Mouse (Mus musculus) midbrain, embryonic 13.5 days (tissue): Measurements from ENCODE around the gene Mapkapk5. TPM values are rescaled to one million over a fixed set of nuclear protein-coding genes. Genes with fewer than 3 reads are reported as not detected.

Experiments
- ATAC-seq: fragments of 200-750 bp; cut with Nextera tagmentation; 2 replicates; pipeline ENCODE4 v1.8.0; 2017; ENCODE audit warnings: mild to moderate bottlenecking, moderate TSS enrichment, moderate library complexity
- H3K27ac ChIP-seq: fragments of 300-500 bp; sonication (generic); 2 replicates; pipeline ENCODE4 v1.5.1; 2015; ENCODE audit warnings: inconsistent platforms, mild to moderate bottlenecking, moderate library complexity
- H3K27me3 ChIP-seq: fragments of 300-500 bp; sonication (generic); 2 replicates; pipeline ENCODE4 v1.6.1; 2015; ENCODE audit warnings: mild to moderate bottlenecking, inconsistent platforms
- H3K36me3 ChIP-seq: fragments of 300-500 bp; sonication (generic); 2 replicates; pipeline ENCODE4 v1.6.1; 2015; ENCODE audit warnings: mild to moderate bottlenecking, inconsistent platforms
- H3K4me1 ChIP-seq: fragments of 300-500 bp; sonication (generic); replicated peaks from 2 replicates; pipeline ENCODE4 v1.6.1; 2015; ENCODE audit warnings: inconsistent platforms
- H3K4me2 ChIP-seq: fragments of 300-500 bp; sonication (generic); replicated peaks from 2 replicates; pipeline ENCODE4 v1.6.1; 2015; ENCODE audit warnings: moderate library complexity, mild to moderate bottlenecking, inconsistent platforms
- H3K4me3 ChIP-seq: fragments of 300-500 bp; sonication (generic); replicated peaks from 2 replicates; pipeline ENCODE4 v1.5.1; 2015; ENCODE audit warnings: mild to moderate bottlenecking, inconsistent platforms
- H3K9ac ChIP-seq: fragments of 300-500 bp; sonication (generic); replicated peaks from 2 replicates; pipeline ENCODE4 v1.6.1; 2015; ENCODE audit warnings: mild to moderate bottlenecking, inconsistent platforms
- H3K9me3 ChIP-seq: fragments of 300-500 bp; sonication (generic); 2 replicates; pipeline ENCODE4 v1.6.1; 2016; ENCODE audit warnings: mild to moderate bottlenecking, inconsistent platforms
- whole genome bisulfite sequencing: fragments of 180-500 bp; shearing (Covaris S2); methylation state at CpG from one replicate; pipeline ENCODE4 v1.1.7; 2015; 5-methylcytosine and 5-hydroxymethylcytosine counted together
- polyA plus RNA-seq: library from polyadenylated mRNA; unstranded; fragments of >200 nt; fragmentation: Nextera tagmentation; extraction: Ambion mirVana; gene quantifications from 2 replicates; pipeline ENCODE4 v1.2.1, GENCODE M21; 2015

Gene Mapkapk5
- polyA plus RNA-seq, 1 experiment from 2014 or later: 55.5 TPM

DNA sequence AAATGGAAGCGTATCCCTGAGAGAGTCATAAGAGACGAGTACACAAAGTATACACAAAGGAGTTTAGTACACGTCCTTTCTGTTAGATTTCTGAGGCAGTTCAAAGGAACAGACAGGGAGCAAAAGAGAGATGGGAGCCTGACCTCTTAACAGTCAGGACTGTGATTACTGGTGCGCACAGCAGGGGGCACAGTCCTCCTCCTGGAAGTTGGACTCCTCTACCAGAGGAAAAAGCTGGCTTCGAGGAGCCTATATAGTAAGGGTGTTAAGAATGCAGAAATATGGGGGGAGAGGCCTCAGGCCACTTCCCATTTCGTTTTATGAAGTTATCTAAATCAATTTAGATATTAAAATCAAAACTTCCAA, 808 bp upstream of the Mapkapk5 start:
- 45% methylated on average over 6 of the region's 6 CpGs for WGBS

DNA sequence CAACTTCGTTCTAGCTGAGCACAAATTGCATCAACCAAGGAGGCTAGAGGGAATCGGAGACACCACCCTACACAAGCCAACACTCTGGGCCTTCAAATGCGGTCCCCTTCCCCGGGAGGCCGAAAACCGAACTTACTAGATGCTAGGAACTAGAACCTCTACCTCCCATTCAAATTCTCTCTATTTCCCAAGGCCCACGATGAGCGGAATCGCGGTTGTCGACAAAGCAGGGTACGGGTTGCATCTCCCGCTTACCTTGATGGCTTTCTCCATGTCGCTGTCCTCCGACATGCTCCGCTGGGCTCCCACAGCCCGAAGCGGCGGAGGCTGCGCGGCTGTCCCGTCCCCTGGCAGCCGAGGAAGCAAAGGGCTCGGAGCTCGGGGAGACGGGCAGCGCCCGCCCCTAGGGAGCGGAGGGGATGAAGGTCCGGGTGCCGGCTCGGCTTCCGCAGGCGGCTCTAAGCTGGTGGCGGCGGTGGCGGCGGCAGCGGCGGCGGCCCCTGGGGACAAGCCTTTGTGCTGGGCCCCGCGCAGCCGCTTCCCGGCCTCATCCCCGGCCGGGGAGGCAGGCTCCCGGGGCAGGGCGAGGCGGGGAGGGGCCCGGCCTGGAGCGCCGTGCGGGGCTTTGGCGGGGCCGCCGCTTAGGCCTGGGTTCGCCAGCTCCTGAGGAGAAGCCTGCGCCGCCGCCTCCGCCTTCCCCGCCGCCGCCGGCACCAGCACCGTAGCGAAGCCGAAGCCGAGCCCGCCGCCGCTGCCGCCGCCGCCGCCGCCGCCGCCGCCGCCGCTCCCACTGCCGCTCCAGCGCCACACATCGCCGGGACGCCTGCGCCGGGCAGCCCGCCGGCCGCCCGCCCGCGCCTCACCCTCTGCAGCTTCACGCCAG, 554 bp downstream of the Mapkapk5 start, which contains the start of the genes Adam1a and Gm42878:
Adam1a (minus strand) TSS at position 573 of the 883 bp plus-strand sequence.
Gm42878 (minus strand) TSS at position 573 of the 883 bp plus-strand sequence.
- peak within 1 kb of the TSS; percentile 96 for H3K27ac ChIP-seq
- WGBS: under 1% methylated on average over 50 of the region's 97 CpGs
- no peaks in the 10 kb centered on the region for H3K9me3 ChIP-seq
- peak within 1 kb of the TSS; percentile 83 for H3K4me2 ChIP-seq
- ATAC-seq: peak; percentile 70
- no peaks in the 10 kb centered on the region for H3K36me3 ChIP-seq
- no peaks in the 10 kb centered on the region for H3K27me3 ChIP-seq
- H3K4me1 ChIP-seq: peaks cover 36% of the 10 kb centered on the region
- peak within 1 kb of the TSS; percentile 99 for H3K4me3 ChIP-seq
- peak within 1 kb of the TSS; percentile 99 for H3K9ac ChIP-seq

More for the DNA sequence above, 808 bp upstream of the Mapkapk5 start:
- Histone ChIP-seq H3K27ac (no peak overlapping the region), H3K9ac (peak overlapping the region; percentile 99), H3K4me2 (peak overlapping the region; percentile 83), H3K27me3 (no peaks in the 10 kb centered on the region), H3K4me3 (peak overlapping the region; percentile 99), H3K36me3 (no peaks in the 10 kb centered on the region), H3K4me1 (peaks cover 32% of the 10 kb centered on the region), H3K9me3 (no peaks in the 10 kb centered on the region)
- peak; percentile 15; the same call in 1 of the 2 replicates for ATAC-seq

DNA sequence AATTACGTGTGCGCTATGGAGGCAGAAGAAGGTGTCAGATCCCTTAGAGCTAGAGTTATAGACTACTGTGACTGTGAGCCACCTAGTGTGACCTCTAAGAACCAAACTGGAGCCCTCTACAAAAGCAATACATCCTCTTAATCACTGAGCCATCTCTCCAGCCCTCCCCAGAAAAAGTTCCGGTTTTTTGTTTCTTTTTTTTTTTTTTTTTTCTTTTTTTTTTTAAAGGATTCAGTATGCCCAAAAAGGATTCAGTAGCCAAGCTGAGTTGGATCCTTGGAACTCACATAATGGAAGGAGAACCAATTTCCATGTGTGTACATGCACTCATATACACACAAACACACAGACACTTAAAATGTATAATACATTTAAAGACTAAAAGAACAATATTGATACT, 2.3 kb downstream of the Mapkapk5 start:
- H3K9me3 ChIP-seq: no peaks in the 10 kb centered on the region
- H3K4me1 ChIP-seq: peaks cover 36% of the 10 kb centered on the region
- no peak for ATAC-seq
- no peak overlapping the region for H3K4me3 ChIP-seq
- no peaks in the 10 kb centered on the region for H3K27me3 ChIP-seq
- no peak overlapping the region for H3K9ac ChIP-seq
- H3K4me2 ChIP-seq: peak overlapping the region; percentile 83; the same call in 1 of the 2 replicates
- 0 out of 2 replicates have a peak, but pooled peaks cover 4% of the 10 kb centered on the region for H3K36me3 ChIP-seq
- WGBS: 87% methylated on average over 3 of the region's 3 CpGs
- H3K27ac ChIP-seq: no peak overlapping the region

DNA sequence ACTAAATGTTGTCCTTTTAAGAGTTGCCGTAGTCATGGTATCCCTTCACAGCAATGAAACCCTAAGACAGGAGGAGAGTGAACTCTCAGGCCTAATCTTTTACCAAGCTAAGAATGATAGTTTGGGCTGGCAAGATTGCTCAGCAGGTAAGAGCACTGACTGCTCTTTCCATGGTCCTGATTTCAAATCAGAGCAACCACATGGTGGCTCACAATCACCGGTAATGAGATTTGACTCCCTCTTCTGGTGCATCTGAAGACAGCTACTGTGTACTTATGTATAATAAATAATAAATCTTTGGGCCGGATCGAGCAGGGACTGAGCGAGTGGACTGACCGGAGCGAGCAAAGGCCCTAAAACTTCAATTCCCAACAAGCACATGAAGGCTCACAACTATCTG, 4.5 kb downstream of the Mapkapk5 start:
- peaks cover 30% of the 10 kb centered on the region for H3K4me1 ChIP-seq
- ATAC-seq: no peak
- WGBS: 88% methylated on average over 7 of the region's 7 CpGs
- no peak overlapping the region for H3K9ac ChIP-seq
- H3K4me2 ChIP-seq: no peak overlapping the region
- H3K9me3 ChIP-seq: no peaks in the 10 kb centered on the region
- no peaks in the 10 kb centered on the region for H3K27me3 ChIP-seq
- H3K36me3 ChIP-seq: peaks cover 16% of the 10 kb centered on the region
- H3K4me3 ChIP-seq: no peak overlapping the region
- H3K27ac ChIP-seq: no peak overlapping the region

DNA sequence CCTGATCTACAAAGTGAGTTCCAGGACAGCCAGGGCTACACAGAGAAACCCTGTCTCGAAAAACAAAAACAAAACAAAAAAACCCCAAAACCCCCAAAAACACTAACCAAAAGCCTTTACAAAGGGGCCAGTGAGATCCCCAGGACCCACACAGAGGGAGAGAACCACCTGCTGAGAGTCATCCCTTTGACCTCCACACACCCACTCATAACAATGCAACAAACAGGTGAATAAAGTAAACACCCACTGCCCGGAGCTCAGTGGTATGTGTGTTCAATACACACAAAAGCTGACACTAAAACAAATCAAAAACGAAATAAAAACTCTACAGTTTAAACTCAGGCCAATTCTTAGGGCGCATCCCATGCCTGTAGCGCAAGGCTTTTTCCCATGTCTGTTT, 5.6 kb downstream of the Mapkapk5 start:
- Histone ChIP-seq H3K9me3 (no peaks in the 10 kb centered on the region), H3K4me1 (peaks cover 29% of the 10 kb centered on the region), H3K36me3 (peaks cover 28% of the 10 kb centered on the region), H3K27ac (no peak overlapping the region), H3K4me3 (no peak overlapping the region), H3K4me2 (no peak overlapping the region), H3K9ac (no peak overlapping the region), H3K27me3 (no peaks in the 10 kb centered on the region)
- ATAC-seq: no peak
- WGBS: 96% methylated on average over 5 of the region's 5 CpGs

DNA sequence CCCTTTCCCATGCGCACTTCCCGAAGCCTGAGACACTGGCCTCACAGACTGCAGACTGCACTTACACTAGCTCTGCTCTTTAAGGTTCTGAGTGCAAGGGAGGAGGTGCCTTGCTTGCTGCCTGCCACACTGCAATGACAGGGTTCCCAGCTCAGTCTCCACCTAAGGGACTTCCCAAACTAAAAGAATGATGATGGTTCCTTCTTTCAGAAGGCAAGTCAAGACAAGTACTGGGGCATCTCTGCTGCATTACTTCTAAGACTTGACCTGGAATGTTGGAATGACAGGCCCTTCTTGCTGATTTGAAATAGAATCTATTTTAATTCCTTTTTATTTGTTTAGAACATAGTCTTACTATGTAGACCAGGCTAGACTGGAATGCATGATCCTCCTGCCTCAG, 8.1 kb downstream of the Mapkapk5 start:
- 80% methylated on average over 2 of the region's 2 CpGs for WGBS
- no peak overlapping the region for H3K9ac ChIP-seq
- peaks cover 51% of the 10 kb centered on the region for H3K36me3 ChIP-seq
- peaks cover 7% of the 10 kb centered on the region; the same call in 1 of the 2 replicates for H3K4me1 ChIP-seq
- H3K9me3 ChIP-seq: no peaks in the 10 kb centered on the region
- no peak overlapping the region for H3K4me3 ChIP-seq
- no peak for ATAC-seq
- no peak overlapping the region for H3K4me2 ChIP-seq
- H3K27ac ChIP-seq: no peak overlapping the region
- H3K27me3 ChIP-seq: no peaks in the 10 kb centered on the region

DNA sequence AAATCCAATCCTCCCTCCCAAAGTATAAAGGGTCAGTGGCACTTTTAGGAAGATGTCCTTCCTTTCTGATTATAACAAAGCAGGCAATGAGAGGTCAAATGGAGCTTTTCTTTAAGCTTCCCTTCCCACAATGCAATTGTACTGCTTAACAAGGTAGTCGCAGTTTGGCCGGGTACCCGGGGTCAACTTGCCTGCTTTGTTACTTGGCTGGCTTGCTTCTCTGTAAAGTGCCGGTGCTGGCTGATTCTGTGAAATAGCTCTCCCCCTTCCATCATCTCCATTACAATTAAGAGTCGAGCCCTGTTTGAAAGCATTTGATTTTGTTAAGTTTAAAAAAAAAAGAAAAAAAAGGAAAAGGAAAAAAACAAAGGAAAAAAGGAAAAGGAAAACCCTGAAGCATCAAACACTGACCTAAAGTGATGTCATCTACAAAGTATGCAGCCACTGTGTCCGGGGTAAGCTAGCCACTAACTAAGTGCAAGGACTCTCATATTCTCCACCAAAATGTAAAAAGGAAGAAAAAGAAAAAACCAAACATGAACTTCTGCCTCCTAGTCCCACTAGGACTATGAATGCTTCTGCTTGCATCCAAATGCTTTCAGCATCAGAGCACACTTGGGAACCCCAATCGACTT, 8.7 kb downstream of the Mapkapk5 start:
- no peak overlapping the region for H3K4me3 ChIP-seq
- no peaks in the 10 kb centered on the region for H3K9me3 ChIP-seq
- H3K4me1 ChIP-seq: 0 out of 2 replicates have a peak, but pooled peaks cover 5% of the 10 kb centered on the region
- no peak overlapping the region for H3K9ac ChIP-seq
- no peak overlapping the region for H3K27ac ChIP-seq
- no peaks in the 10 kb centered on the region for H3K27me3 ChIP-seq
- no peak overlapping the region for H3K4me2 ChIP-seq
- WGBS: 48% methylated on average over 7 of the region's 7 CpGs
- ATAC-seq: no peak
- H3K36me3 ChIP-seq: peaks cover 56% of the 10 kb centered on the region

DNA sequence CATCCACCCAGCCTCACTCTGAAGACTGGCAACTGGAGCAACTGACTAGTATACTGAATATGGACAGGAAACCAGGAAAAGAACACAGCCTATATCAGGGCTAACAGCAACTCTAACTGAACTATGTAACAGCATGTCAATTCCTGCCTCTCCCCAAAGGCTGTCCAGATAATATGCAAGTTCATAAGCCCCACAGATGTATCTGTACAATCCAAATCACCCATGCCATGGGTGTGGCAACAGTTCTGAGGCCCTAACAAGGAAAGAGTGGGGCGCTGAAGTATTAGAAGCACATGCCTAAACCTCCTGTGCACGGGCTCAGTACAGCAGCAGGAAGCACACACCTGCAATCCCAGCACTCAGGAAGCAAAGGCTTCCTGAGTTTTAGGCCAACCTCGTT, 10.6 kb downstream of the Mapkapk5 start:
- no peaks in the 10 kb centered on the region for H3K9me3 ChIP-seq
- H3K27ac ChIP-seq: no peak overlapping the region
- no peaks in the 10 kb centered on the region for H3K27me3 ChIP-seq
- WGBS: 95% methylated on average over 3 of the region's 3 CpGs
- H3K4me3 ChIP-seq: no peak overlapping the region
- ATAC-seq: no peak
- H3K9ac ChIP-seq: no peak overlapping the region
- no peaks in the 10 kb centered on the region for H3K4me1 ChIP-seq
- H3K36me3 ChIP-seq: peaks cover 72% of the 10 kb centered on the region
- H3K4me2 ChIP-seq: no peak overlapping the region

DNA sequence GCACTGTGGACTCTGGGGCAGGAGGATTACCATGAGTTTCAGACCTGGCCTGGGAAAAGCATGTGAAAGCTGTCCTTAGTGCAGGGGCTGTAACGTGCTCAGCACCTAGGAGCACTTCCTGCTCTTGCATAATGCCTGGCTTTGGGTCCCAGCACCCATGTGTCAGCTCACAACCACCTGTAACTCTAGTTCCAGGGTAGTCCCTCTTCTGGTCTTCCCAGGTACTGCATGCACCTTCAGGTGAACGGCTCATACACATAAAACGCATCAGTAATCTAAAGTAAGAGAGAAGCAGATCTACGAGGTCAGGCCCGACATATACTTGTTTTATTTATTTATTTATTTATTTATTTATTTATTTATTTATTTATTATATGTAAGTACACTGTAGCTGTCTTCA, 11.2 kb downstream of the Mapkapk5 start:
- Histone ChIP-seq H3K4me1 (no peaks in the 10 kb centered on the region), H3K36me3 (peaks cover 78% of the 10 kb centered on the region), H3K9ac (no peak overlapping the region), H3K4me3 (no peak overlapping the region), H3K27ac (no peak overlapping the region), H3K4me2 (no peak overlapping the region), H3K9me3 (no peaks in the 10 kb centered on the region), H3K27me3 (no peaks in the 10 kb centered on the region)
- 95% methylated on average over 5 of the region's 5 CpGs for WGBS
- ATAC-seq: no peak

DNA sequence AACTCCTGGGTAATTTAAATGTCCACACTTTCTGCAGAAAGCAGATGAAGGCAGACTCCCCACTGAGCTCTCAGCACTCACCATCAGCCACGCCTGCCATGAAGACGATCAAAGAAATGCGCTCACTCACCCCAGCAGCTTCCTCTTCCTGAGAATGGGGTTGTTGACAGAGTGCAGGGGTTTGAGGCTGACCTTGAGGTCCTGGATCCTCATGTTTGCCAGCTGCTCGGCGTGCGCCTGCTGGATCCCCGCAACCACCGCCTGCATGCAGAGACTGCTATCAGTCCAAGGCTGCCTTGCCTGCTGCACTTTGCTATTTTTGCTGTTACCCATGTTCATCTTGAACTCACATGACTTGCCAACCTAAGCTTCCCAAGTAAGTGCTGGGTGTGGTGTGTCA, 18.7 kb downstream of the Mapkapk5 start:
- Histone ChIP-seq H3K4me1 (no peaks in the 10 kb centered on the region), H3K27ac (no peak overlapping the region), H3K9ac (no peak overlapping the region), H3K36me3 (peaks cover 79% of the 10 kb centered on the region), H3K27me3 (no peaks in the 10 kb centered on the region), H3K4me2 (no peak overlapping the region), H3K9me3 (no peaks in the 10 kb centered on the region), H3K4me3 (no peak overlapping the region)
- no peak for ATAC-seq
- WGBS: 86% methylated on average over 8 of the region's 8 CpGs

DNA sequence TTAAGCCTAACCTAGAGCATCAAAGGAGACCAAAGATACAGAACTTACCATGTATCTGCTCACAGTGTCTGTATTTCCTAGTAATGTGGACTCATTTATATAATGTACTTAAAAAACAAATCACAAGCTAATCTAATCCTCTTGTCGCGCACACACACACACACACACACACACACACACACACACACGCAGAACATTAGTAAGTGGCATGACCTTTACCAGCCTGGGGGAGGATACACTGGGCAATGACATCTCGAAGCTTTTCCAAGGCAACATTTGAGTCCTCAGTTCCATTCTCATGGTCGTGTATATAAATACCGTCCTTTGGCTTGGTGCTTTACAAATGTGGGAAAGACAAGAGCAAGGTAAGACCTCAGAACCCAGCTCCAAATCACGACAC, 19.2 kb downstream of the Mapkapk5 start:
- Histone ChIP-seq H3K4me3 (no peak overlapping the region), H3K9me3 (no peaks in the 10 kb centered on the region), H3K36me3 (peaks cover 80% of the 10 kb centered on the region), H3K27ac (no peak overlapping the region), H3K4me2 (no peak overlapping the region), H3K4me1 (no peaks in the 10 kb centered on the region), H3K9ac (no peak overlapping the region), H3K27me3 (no peaks in the 10 kb centered on the region)
- ATAC-seq: no peak
- 88% methylated on average over 7 of the region's 7 CpGs for WGBS

DNA sequence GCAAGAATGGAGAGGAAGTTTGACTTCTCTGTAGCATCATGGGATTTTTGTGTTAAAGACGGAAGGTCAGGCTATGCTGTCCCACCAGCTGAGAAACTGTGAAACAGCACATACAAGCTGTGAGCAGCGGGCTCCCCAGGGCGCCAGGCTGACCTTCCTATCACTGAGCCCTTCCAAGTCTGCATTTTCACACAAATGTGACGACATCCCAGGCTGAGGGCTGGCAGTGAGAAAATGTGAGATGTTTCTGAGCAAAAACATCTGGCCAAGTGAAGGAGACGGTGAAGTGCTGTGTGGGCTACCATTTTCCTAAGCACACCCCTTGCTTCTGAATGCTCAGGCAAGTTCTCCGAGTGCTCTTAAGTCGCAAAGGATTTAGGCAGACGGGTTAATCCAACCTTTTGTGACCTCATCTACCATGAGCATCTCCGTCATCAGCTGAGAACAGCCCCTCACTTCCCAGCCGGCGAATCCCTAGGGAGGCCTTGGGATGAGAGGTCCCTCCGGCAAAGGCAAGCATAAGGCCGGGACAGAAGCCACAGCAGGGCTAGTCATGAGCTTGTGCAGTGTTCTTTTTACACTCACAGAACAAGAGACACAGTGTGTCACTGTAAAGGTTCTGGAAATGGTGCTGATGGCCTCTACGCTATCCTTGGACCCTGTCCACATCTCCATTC, 19.8 kb downstream of the Mapkapk5 start:
- no peaks in the 10 kb centered on the region for H3K27me3 ChIP-seq
- no peak for ATAC-seq
- 85% methylated on average over 14 of the region's 14 CpGs for WGBS
- no peak overlapping the region for H3K9ac ChIP-seq
- peaks cover 80% of the 10 kb centered on the region for H3K36me3 ChIP-seq
- H3K4me3 ChIP-seq: no peak overlapping the region
- no peaks in the 10 kb centered on the region for H3K4me1 ChIP-seq
- H3K4me2 ChIP-seq: no peak overlapping the region
- H3K9me3 ChIP-seq: no peaks in the 10 kb centered on the region
- no peak overlapping the region for H3K27ac ChIP-seq
